Mouse (Mus musculus): ENCODE results near the gene Rpl37. TPM values are rescaled to one million over a fixed set of nuclear protein-coding genes. Genes with fewer than 3 reads are reported as not detected.

The Rpl37 gene
- polyA plus RNA-seq (2015; fragmentation: Nextera tagmentation; extraction: Ambion mirVana) = 742 and 859 TPM in 2 replicates

DNA sequence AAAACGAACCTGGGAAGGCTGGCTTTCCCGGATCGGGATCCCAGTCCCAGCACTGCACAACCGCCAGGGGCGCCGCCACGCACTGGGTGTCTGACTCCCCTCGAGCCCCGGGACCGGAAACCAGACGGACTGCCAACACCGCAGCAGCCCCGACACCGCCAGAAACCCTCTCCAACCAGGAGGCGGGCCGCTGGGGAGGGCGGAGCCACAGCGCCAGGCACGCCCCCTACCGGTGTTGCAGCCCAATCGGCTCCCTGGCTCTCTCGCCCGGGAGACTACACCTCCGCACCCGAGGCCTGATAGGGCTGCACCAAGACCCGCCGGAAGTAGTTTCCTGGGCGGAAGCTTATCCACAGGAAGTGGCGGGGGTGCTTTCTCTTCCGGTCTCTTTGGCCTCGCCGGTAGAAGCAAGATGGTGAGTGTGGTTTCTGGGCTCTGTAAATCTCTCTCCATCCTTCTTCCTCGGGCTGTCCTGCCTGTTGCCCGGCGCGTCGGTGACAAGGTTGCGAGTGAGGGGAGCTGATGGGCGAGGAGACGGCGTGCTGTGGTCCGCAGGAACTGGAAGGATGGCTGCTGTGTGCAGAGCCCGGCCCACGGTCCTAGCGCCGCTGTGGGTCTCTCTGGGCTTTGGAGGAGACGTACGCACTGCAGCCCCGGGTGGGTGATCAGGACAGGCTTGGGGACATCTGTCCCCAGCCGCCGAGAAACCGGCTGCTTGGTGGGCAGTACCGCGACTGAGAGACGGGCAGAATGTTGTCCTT lies at the start of gene Rpl37:
Gene Rpl37 (plus strand): TSS at position 376 of the 761 bp plus-strand sequence.
- DNase-seq (ENCODE audit: low spot score) (peak; percentile 99), ATAC-seq (replicated peaks; ENCODE audit: low FRiP score, low read depth) (peak; percentile 99)
- H3K36me3 ChIP-seq (ENCODE audit: insufficient read depth, low read length) = peaks cover 25% of the 10 kb centered on the region
- no peaks in the 10 kb centered on the region for H3K27me3 ChIP-seq (ENCODE audit: insufficient read depth, low read length)
- H3K4me1 ChIP-seq (replicated peaks; ENCODE audit: insufficient read depth, low read length) = no peaks in the 10 kb centered on the region
- peak within 1 kb of the TSS; percentile 88 for H3K9ac ChIP-seq (ENCODE audit: low read depth, low read length)
- peak within 1 kb of the TSS; percentile 78 for H3K4me2 ChIP-seq (ENCODE audit: low read length)
- peak within 1 kb of the TSS; percentile 94 for H3K27ac ChIP-seq
- WGBS = under 1% methylated on average over 55 of the region's 55 CpGs
- peak; percentile 82 for TF ChIP-seq CTCF (IDR thresholded peaks at IDR 0.05; ENCODE audit: low read depth)
- peak within 1 kb of the TSS; percentile 79 for H3K4me3 ChIP-seq (replicated peaks; ENCODE audit: low read depth, low read length)
- no peaks in the 10 kb centered on the region for H3K9me3 ChIP-seq (replicated peaks; ENCODE audit: low read length)

DNA sequence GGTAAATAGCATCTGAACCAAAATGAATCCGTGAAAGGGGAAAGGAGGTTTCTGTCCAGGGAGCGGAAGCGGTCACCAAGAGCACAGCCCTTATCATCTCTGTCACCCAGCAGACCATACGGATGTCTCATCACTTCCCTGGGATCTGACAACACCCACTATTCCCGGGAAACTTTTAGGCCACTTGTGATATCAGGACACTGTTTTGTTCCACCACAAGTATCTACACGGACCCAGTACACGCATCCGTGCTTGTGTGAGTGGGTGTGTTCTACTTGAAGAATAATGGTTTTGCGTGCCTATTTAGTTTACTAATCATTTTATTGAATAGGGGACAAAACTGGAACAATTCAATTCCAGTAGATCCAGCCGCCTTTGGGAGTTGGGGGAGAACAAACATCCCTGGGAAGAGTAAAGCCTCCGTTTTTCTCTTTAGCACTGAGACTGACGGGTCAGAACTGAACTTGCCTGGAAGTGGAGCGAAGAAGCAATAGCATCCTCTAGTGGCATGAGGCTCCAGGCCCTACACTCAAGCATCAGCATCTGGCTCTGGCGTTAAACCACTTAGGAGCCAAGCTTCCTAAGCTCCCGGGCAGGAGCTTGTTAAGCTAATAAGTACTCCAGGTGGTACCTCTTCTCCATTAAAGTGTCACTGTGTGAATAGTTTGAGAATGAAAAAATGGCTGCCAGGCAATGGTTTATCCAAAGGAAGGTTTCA lies 47.5 kb upstream of the Rpl37 start:
- Histone ChIP-seq H3K9ac (ENCODE audit: low read depth, low read length) (no peak overlapping the region), H3K27ac (no peak overlapping the region), H3K4me1 (replicated peaks; ENCODE audit: insufficient read depth, low read length) (no peaks in the 10 kb centered on the region), H3K9me3 (replicated peaks; ENCODE audit: low read length) (no peaks in the 10 kb centered on the region), H3K4me3 (replicated peaks; ENCODE audit: low read depth, low read length) (no peak overlapping the region), H3K36me3 (ENCODE audit: insufficient read depth, low read length) (no peaks in the 10 kb centered on the region), H3K27me3 (ENCODE audit: insufficient read depth, low read length) (no peaks in the 10 kb centered on the region), H3K4me2 (ENCODE audit: low read length) (no peak overlapping the region)
- DNase-seq (ENCODE audit: low spot score) = peak; percentile 80
- TF ChIP-seq CTCF (IDR thresholded peaks at IDR 0.05; ENCODE audit: low read depth) = peak; percentile 84
- 0 out of 2 replicates have a peak, but pooled peaks have one; percentile 54 for ATAC-seq (replicated peaks; ENCODE audit: low FRiP score, low read depth)
- WGBS = 59% methylated on average over 15 of the region's 15 CpGs

DNA sequence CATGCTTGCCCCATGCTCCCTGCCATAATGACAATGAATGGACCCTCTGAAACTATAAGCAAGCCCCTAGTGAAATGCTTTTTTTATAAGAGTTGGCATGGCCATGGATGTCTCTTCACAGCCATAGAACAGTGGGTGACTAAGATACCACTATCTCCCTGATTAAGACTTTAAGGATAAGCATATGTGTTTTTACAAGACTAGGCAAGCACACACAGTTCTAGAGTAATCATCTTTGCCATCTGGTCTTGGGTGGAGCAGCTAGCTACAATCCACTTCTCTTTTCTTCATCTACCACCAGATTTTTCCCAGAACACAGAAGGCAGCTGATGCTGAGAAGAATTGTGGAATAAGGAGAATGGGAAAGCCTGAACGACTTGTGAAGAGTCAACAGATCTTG lies 35.2 kb upstream of the Rpl37 start:
- Histone ChIP-seq H3K9ac (ENCODE audit: low read depth, low read length) (no peak overlapping the region), H3K36me3 (ENCODE audit: insufficient read depth, low read length) (no peaks in the 10 kb centered on the region), H3K4me2 (ENCODE audit: low read length) (no peak overlapping the region), H3K4me3 (replicated peaks; ENCODE audit: low read depth, low read length) (no peak overlapping the region), H3K27me3 (ENCODE audit: insufficient read depth, low read length) (no peaks in the 10 kb centered on the region), H3K9me3 (replicated peaks; ENCODE audit: low read length) (no peaks in the 10 kb centered on the region), H3K27ac (no peak overlapping the region), H3K4me1 (replicated peaks; ENCODE audit: insufficient read depth, low read length) (no peaks in the 10 kb centered on the region)
- DNase-seq (ENCODE audit: low spot score) = no peak
- ATAC-seq (replicated peaks; ENCODE audit: low FRiP score, low read depth) = no peak
- WGBS = 76% methylated on average over 1 of the region's 1 CpGs
- no peak for TF ChIP-seq CTCF (IDR thresholded peaks at IDR 0.05; ENCODE audit: low read depth)

DNA sequence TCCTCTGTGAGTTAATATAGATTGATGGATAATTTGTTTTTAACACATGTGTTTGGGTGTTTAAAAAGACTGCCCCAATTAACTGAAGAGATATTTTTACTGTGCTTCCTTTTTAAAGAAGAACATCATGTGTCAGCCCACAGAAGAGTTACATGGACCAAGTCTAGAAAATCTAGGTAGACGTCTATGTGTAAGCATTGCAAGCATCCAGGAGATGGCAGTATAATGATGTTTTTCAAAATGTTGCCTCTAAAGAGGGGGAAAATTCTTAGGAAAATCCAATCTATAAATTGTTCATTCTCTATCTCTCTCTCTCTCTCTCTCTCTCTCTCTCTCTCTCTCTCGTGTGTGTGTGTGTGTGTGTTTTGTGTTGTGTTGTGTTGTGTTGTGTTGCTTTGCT lies 30.3 kb upstream of the Rpl37 start:
- H3K4me3 ChIP-seq (replicated peaks; ENCODE audit: low read depth, low read length) = no peak overlapping the region
- H3K9ac ChIP-seq (ENCODE audit: low read depth, low read length) = no peak overlapping the region
- H3K27ac ChIP-seq = no peak overlapping the region
- no peaks in the 10 kb centered on the region for H3K4me1 ChIP-seq (replicated peaks; ENCODE audit: insufficient read depth, low read length)
- DNase-seq (ENCODE audit: low spot score) (peak; percentile 81), ATAC-seq (replicated peaks; ENCODE audit: low FRiP score, low read depth) (no peak)
- H3K27me3 ChIP-seq (ENCODE audit: insufficient read depth, low read length) = no peaks in the 10 kb centered on the region
- no peaks in the 10 kb centered on the region for H3K9me3 ChIP-seq (replicated peaks; ENCODE audit: low read length)
- peak; percentile 80 for TF ChIP-seq CTCF (IDR thresholded peaks at IDR 0.05; ENCODE audit: low read depth)
- no peak overlapping the region for H3K4me2 ChIP-seq (ENCODE audit: low read length)
- WGBS = 8% methylated on average over 2 of the region's 2 CpGs
- H3K36me3 ChIP-seq (ENCODE audit: insufficient read depth, low read length) = no peaks in the 10 kb centered on the region

DNA sequence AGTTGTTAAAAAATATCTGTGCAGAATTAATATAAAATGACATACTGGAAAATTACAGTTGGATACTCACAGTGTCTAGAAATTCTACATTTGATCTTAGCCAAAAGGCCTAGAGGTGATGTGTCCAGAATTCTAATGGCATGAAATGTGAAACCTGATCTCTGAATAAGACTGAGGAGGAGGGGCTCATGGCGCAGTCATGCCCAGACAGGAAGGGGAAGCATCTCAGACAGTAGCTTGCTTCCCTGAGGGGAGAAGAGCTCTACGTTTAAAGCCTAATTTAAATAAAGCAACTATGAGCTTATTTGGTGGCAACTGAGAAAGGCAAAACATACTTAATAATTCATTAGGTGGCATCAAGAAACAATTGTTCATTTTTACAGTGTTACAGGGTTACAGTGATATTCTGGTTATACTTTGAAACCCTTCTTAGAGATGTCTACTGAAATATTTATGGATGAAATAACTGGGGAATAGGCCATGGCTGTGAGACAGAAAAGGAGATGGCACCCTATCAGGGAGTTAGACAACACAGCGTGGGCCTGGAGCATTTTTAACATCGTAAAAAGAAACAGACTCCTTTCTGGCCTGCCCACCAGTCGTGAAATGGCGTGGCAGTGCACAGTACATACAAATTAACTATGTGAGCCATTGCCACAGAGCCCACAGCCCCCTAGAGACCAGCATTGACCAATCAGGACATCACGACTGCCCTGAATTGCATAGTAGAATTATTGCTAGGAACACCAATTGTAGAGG lies 27.4 kb upstream of the Rpl37 start:
- WGBS = 53% methylated on average over 7 of the region's 7 CpGs
- no peaks in the 10 kb centered on the region for H3K9me3 ChIP-seq (replicated peaks; ENCODE audit: low read length)
- H3K9ac ChIP-seq (ENCODE audit: low read depth, low read length) = no peak overlapping the region
- no peak overlapping the region for H3K27ac ChIP-seq
- H3K4me3 ChIP-seq (replicated peaks; ENCODE audit: low read depth, low read length) = no peak overlapping the region
- H3K4me1 ChIP-seq (replicated peaks; ENCODE audit: insufficient read depth, low read length) = no peaks in the 10 kb centered on the region
- H3K27me3 ChIP-seq (ENCODE audit: insufficient read depth, low read length) = no peaks in the 10 kb centered on the region
- no peaks in the 10 kb centered on the region for H3K36me3 ChIP-seq (ENCODE audit: insufficient read depth, low read length)
- no peak for TF ChIP-seq CTCF (IDR thresholded peaks at IDR 0.05; ENCODE audit: low read depth)
- no peak overlapping the region for H3K4me2 ChIP-seq (ENCODE audit: low read length)
- DNase-seq (ENCODE audit: low spot score) (peak; percentile 37), ATAC-seq (replicated peaks; ENCODE audit: low FRiP score, low read depth) (no peak)

DNA sequence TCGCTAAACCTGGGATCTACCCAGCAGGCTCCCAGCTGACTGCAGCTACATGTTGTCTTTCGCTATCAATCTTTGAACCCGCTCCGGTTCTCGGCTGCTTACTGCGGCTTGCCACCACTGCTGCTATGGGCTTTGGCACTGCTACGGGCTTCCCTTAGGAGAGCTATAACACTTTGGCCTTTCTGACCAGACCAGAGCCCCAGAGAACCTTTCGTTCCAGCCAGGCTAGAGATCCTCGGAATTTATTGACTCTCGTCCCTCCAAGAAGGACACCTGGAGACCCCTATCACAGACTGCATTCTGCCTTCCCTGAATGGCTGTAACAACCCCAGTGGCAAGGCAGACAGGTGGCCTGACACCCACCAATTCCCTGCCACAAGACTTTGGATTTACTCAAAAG lies 26.3 kb upstream of the Rpl37 start:
- no peaks in the 10 kb centered on the region for H3K4me1 ChIP-seq (replicated peaks; ENCODE audit: insufficient read depth, low read length)
- no peaks in the 10 kb centered on the region for H3K27me3 ChIP-seq (ENCODE audit: insufficient read depth, low read length)
- ATAC-seq (replicated peaks; ENCODE audit: low FRiP score, low read depth) (no peak), DNase-seq (ENCODE audit: low spot score) (no peak)
- H3K27ac ChIP-seq = no peak overlapping the region
- H3K9me3 ChIP-seq (replicated peaks; ENCODE audit: low read length) = no peaks in the 10 kb centered on the region
- no peak overlapping the region for H3K4me3 ChIP-seq (replicated peaks; ENCODE audit: low read depth, low read length)
- H3K4me2 ChIP-seq (ENCODE audit: low read length) = no peak overlapping the region
- H3K9ac ChIP-seq (ENCODE audit: low read depth, low read length) = no peak overlapping the region
- 89% methylated on average over 10 of the region's 10 CpGs for WGBS
- no peak for TF ChIP-seq CTCF (IDR thresholded peaks at IDR 0.05; ENCODE audit: low read depth)
- H3K36me3 ChIP-seq (ENCODE audit: insufficient read depth, low read length) = no peaks in the 10 kb centered on the region
